Mouse (Mus musculus) fibroblast of lung, adult 2 months (primary cell): ENCODE results near the gene Pbxip1.
"Not testable (repeated sequence)": the region's sequence is repeated elsewhere in the genome, so short reads cannot be mapped to it uniquely, and the experiment has no call there.

Experiments
- DNase-seq: peaks from one replicate; pipeline ENCODE4 v3.0.0-alpha.2; 2011; ENCODE audit warnings: low read depth

Pbxip1 gene

DNA sequence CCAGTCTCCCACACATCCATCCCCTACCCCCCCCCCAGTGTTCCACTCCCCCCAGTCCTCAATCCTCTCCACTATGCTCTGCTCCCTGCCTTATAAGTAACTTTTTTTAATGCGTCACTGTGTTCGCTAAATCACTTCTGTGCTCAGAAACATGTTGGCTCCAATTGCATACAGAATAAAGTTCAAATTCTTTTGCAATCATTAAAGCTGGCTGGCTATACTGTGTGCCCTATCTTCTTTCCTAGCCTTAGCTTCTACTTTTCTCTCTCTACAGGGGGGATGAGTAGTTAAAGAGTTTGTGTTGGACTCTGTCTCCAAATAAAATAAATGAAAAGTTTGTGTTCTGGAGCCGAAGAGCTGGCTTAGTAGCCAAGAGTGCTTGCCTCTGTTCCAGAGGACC, 26.8 kb upstream of the Pbxip1 start:
- DNase-seq: no peak

DNA sequence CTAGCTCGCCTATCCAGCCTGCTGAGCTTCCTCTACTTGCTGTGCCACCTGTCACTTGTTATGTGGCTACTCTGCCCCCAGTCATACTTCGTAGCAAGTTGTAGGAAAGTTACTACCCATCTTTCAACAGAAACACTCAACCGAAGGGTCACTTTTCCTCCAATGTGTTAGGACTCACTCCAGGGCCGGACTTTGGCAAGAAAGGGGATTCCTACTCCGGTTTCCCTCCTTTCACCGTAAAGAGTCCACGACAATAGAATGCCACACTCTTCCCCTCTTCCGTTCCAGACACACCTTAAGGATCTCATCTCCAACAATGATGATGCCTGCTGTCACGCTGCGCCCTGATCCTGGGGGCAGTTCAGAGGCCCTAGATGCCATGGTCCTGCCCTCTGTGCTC, 25.6 kb upstream of the Pbxip1 start:
- DNase-seq: no peak

DNA sequence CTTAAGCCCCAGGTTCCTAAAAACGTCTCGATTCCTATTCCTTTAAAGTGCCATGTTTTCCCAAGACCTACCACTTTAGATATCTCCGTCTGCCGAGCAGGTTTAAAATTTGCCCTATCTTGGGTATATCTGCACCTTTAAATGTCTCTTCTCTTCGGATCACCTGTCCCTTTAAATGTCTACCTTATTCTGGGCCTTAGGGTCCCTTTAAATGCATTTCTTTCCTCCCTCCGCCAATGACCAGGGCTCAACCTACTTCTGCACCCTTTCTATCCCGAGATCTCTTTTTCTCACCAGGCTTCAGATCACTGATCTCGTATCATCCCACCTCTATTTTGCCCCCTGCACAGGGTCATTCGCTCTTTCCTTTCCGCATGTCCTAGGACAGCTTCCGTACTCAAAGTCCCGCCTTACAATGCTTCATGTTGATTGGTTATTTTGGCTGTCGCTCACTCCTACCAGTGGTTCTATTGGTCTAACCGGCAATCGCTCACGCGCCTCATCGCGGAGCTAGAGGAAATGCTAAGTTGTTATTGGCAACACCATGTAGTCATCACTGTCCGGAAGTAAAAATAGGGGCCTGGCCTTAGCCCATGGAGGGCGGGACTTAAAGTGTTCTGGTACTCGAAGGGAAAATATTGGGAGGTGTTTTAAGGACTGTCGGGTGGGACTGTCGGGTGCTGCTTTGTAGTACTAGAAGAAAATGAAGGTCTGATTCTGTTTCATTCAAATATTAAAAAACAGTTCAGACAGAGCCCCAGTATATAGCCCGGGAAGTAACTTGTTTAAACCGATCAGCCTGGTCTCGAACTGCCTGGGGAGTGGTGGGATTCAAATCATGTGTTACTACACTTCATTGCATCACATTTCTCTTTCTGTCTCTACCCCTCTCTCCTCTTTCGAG, 24.8 kb upstream of the Pbxip1 start, which contains the start of gene Flad1:
Gene Flad1 (minus strand): TSS at position 381 of the 904 bp plus-strand sequence.
- peak; percentile 100 for DNase-seq

DNA sequence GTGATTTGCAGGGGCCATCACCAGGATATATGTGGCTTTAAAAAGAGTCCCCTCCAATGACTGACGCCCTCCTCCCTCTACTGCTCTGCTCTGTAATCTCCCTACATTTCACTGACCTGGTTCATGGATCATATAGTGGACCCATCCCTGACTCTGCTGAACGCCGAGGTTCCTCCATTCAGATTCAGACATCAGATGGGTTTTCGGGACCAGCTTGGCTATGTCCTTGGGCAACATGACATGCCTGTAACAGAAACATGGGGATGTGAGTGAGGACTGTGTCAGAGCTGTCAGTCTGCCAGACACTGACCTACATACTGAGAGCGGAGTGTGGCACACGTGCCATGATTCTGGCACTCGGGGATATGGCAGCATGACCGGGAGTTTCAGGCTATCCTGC, 20.3 kb upstream of the Pbxip1 start:
- no peak for DNase-seq

DNA sequence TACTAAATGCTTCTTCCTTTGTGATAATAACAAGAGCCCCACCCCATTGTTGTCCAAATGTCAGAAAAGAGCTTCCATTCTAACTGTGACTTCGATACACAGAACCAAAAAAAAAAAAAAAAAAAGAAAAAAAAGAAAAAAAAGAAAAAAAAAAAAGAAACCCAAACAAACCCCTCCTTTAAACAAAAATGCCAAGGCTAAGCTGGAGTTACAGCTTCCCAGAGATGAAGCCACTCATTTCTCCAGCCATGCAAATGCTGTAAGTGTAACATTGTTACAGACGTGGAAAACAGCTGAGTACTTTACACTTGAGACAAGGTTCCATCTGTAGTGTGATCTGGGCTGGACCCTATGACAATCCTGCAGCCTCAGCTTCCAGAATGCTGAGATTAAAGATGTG, 19.4 kb upstream of the Pbxip1 start:
- DNase-seq: no peak

GRCm38 (mm10) chr3:89417840-89418169, 18.7 kb upstream of the Pbxip1 start:
- DNase-seq: no peak

DNA sequence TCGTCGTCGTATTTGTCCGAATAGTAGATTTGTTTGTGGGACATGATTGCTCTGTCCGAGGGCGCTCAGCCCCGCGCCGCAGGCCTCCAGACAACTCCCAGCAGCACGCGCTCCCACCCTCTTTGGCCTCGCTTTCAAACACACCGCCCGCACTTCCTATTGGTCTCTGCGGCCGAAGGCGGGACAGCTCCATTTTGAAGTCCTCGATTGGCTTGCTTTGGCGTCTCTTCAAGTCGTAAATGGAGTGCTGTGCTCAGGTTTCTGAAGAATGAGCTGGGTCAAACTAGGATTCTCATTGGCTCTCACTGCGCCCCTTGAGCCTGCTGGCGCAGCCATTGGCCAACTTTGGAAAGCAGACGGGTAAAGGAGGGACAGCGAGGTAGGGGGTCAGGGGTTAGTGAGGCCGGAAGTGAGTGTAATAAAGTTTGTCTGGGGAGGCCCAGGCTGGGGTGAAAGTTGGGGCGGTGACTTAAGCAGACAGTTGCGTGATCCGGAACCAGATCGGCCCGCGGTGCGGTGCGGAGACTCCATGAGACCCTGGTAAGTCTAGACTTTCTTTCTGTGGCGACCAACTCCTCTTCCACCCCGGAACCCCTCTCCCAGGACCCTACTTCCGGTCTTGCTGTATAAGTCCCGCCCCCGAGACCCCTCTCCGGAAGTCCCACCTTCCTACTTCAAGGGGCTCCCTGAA, 18.2 kb upstream of the Pbxip1 start, which contains the start of the genes Cks1b and Shc1:
Gene Cks1b (minus strand): TSS at position 214 of the 691 bp plus-strand sequence.
Gene Shc1 (plus strand): TSS at position 274 of the 691 bp plus-strand sequence.
- peak; percentile 99 for DNase-seq

- no peak for DNase-seq
These were observed 17.6 kb upstream of the Pbxip1 start for GRCm38 (mm10) chr3:89418861-89419250.

GRCm38 (mm10) chr3:89419571-89419970, 16.9 kb upstream of the Pbxip1 start:
- no peak for DNase-seq

DNA sequence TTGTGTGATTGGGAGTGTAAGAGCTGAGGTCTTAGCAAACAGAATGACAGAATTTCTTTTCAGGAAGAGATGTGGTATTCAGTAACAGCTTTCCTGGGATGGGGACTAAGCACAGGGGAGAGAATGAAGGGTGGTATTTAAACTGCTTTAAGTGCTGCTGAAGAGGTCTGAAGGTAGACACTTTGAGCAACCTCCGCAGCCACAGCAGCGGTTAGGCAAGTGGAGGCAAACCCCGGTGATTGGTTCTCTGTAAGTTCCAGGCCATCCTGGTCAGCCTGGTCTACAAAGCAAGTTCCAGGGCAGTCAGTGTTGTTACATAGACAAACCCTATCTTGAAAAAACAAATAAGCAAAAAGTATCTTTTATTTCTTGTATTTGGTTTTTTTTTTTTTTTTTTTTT, 16.5 kb upstream of the Pbxip1 start:
- no peak for DNase-seq

DNA sequence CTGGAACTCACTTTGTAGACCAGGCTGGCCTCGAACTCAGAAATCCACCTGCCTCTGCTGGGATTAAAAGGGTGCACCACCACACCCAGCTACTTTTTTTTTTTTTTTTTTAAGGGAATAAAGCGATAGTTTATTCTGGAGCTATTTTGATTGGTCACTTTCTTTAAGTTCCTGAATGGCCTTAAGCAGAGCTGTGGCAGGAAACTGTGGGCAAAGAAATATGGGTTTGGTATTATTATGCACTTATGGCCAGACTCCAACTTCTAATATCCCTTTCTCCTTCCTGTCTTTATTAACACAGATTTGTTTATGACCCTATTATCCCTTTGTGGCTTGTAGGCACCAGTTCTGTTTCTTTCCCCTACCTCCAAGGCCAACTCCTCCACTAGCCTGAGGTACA, 16.1 kb upstream of the Pbxip1 start:
- no peak for DNase-seq

DNA sequence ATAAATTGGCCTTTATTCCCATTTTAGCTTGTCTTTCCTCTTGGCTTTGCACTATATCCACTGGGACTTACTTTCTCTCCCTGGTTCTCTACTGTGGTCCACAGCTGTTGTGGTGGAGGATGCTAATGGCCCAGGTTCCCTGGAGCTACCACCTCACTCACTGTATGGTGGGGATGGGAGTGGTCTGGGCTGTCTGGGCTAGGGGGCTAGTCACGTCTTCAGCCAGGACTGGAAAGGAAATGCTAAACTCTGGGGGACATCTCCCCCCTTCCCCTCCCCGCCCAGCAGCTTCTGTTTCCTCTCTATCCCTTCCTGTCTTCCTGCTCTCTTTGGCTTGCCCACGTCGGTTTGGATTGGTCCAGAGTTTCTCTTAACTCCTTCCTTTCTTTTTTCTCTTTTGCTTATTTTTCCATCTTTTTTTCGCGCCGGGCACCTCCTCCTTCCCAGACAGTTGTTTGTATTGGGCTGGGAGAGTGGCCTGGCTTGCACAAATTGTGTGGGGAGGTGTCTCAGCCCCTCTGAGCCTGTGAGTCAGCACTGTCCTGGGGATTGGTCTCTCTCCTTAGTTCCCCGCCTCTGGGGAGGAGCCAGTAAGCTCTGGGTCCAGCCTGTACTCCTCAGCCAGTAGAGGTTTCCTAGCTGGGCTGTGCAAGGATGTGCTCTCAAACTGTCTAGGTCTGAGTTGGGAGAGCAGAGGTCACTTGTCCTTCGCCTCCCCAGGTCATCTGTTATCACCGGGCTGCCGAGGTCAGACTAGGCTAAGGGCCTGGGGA, 15.3 kb upstream of the Pbxip1 start:
- peak; percentile 97 for DNase-seq

- no peak for DNase-seq
These were observed 14.6 kb upstream of the Pbxip1 start for GRCm38 (mm10) chr3:89421810-89422473.

DNA sequence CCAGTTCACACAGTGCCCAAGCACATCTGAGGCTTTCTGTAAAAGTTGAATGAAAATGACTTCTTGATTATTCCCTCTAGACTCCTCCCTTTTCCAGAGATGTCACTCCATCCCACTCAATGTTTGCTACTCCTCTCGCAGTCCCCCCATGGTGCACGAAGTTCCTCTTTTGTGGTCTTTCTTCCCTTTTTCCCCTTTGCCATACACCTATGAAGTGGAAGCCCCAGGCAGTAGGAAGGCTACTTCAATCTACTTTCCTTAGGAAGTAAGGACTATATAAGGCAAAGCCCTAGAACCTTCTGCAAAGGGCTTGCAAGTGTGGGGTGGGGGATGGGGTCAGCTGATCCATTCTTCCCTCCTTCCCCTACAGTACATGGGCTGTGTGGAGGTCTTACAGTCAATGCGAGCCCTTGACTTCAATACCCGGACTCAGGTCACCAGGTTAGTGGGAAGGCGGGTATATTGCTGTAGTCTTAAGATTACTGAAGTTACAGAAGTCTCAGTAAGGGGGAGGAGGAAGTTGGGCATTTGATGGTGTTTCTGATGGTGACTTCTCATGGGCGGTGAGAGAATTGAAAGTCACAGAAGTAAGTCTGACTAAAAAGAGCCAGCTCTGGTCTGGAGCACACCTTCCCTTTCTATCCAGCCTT, 13.8 kb upstream of the Pbxip1 start:
- DNase-seq: no peak

GRCm38 (mm10) chr3:89424416-89425140, 11.9 kb upstream of the Pbxip1 start:
- DNase-seq: no peak

GRCm38 (mm10) chr3:89425141-89425525, 11.4 kb upstream of the Pbxip1 start:
- no peak for DNase-seq

- DNase-seq: no peak
These were observed 10.6 kb upstream of the Pbxip1 start for GRCm38 (mm10) chr3:89425876-89426275.

DNA sequence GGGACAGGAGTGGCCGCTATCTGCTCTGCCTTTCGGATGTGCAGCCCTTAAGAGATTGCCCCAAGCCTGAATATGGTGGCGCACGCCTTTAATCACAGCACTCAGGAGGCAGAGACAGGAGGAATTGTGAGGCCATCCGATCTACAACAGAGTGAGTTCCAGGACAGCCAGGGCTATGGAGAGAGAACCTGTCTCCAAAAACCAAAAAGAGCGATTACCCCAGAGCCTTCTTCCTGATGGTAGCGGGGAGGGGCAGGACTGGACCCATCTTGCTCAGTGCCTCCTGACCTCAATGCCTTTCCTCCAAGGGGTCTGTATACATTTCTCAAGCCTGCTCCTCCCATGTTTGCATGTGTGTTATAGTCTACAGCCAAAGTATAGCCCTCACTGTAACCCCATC, 7.5 kb upstream of the Pbxip1 start:
- DNase-seq: not testable (repeated sequence)

GRCm38 (mm10) chr3:89430171-89431159, 6.0 kb upstream of the Pbxip1 start, which contains the start of gene Pygo2:
Gene Pygo2 (plus strand): TSS chr3:89430214.
- DNase-seq: peak; percentile 87
